14 mouse cellular contexts compared by ENCODE assay signal in genomic region chr6:33977448-33977847, GRCm38 (mm10). TPM values are rescaled to one million over a fixed set of nuclear protein-coding genes. Genes with fewer than 3 reads are reported as not detected.
DNase-seq lines count a peak whose midpoint lies in the region; ATAC-seq lines count a peak whose summit lies in the region.
"Had no signal": no experiment of that assay in that cellular context is flagged by ENCODE, and none has a peak within 500 bp of the region (broad histone marks: within the 10 kb centered on the region; RNA-seq: fewer than 3 reads in every experiment).

No protein-coding gene starts in this region.

- no peaks in the 10 kb centered on the region for H3K9me3 ChIP-seq in heart, embryonic 11.5 days (replicated peaks; ENCODE audit: control insufficient read depth, low read length)
- no peaks in the 10 kb centered on the region for H3K9me3 ChIP-seq in forebrain, embryonic 16.5 days (ENCODE audit: control insufficient read depth, low read length)
- H3K9me3 ChIP-seq in limb, embryonic 13.5 days = no peaks in the 10 kb centered on the region
- no peaks in the 10 kb centered on the region for H3K9me3 ChIP-seq in kidney, embryonic 14.5 days (ENCODE audit: control insufficient read depth, low read length)
- H3K9me3 ChIP-seq: neural tube, embryonic 12.5 days had no signal

- no peak overlapping the region for H3K4me3 ChIP-seq in heart, embryonic 11.5 days (ENCODE audit: low read depth, low read length)
- no peak overlapping the region for H3K4me3 ChIP-seq in forebrain, embryonic 16.5 days (replicated peaks; ENCODE audit: low read length)
- no peak overlapping the region for H3K4me3 ChIP-seq in limb, embryonic 13.5 days
- no peak overlapping the region for H3K4me3 ChIP-seq in kidney, embryonic 14.5 days (ENCODE audit: low read length)
- H3K4me3 ChIP-seq: neural tube, embryonic 12.5 days had no signal

- ATAC-seq in heart, embryonic 11.5 days (replicated peaks; ENCODE audit: insufficient number of reproducible peaks, low FRiP score, low TSS enrichment) = no peak
- peak; percentile 51; the same call in 1 of the 2 replicates for ATAC-seq in forebrain, embryonic 16.5 days
- ATAC-seq in limb, embryonic 13.5 days (ENCODE audit: low FRiP score, low read depth) = peak; percentile 58; the same call in 1 of the 2 replicates
- ATAC-seq in granulocyte monocyte progenitor cell, adult 5-6 weeks (replicated peaks; ENCODE audit: poor library complexity, severe bottlenecking) = no peak
- ATAC-seq in kidney, embryonic 14.5 days (ENCODE audit: low FRiP score, low TSS enrichment) = no peak

- no peaks in the 10 kb centered on the region for H3K4me1 ChIP-seq in heart, embryonic 11.5 days (ENCODE audit: control insufficient read depth, insufficient read depth, low read length)
- H3K4me1 ChIP-seq in forebrain, embryonic 16.5 days (replicated peaks; ENCODE audit: control insufficient read depth, insufficient read depth, low read length) = peaks cover 13% of the 10 kb centered on the region
- peaks cover 18% of the 10 kb centered on the region for H3K4me1 ChIP-seq in limb, embryonic 13.5 days
- no peaks in the 10 kb centered on the region for H3K4me1 ChIP-seq in kidney, embryonic 14.5 days (ENCODE audit: control insufficient read depth, insufficient read depth, low read length)

- H3K9ac ChIP-seq in heart, embryonic 11.5 days (ENCODE audit: low read depth, low read length) = no peak overlapping the region; the same call in 1 of the 2 replicates
- H3K9ac ChIP-seq in forebrain, embryonic 16.5 days (replicated peaks; ENCODE audit: low read depth, low read length) = no peak overlapping the region
- 0 out of 2 replicates have a peak overlapping the region, but pooled peaks have one; percentile 4 for H3K9ac ChIP-seq in limb, embryonic 13.5 days
- H3K9ac ChIP-seq in kidney, embryonic 14.5 days (ENCODE audit: low read depth, low read length) = no peak overlapping the region
- H3K9ac ChIP-seq: liver, embryonic 14.5 days; neural tube, embryonic 12.5 days had no signal

- no peak overlapping the region for H3K4me2 ChIP-seq in heart, embryonic 11.5 days
- no peak overlapping the region for H3K4me2 ChIP-seq in forebrain, embryonic 16.5 days (ENCODE audit: low read length)
- peak overlapping the region; percentile 16; the same call in 1 of the 2 replicates for H3K4me2 ChIP-seq in limb, embryonic 13.5 days (replicated peaks)
- no peak overlapping the region for H3K4me2 ChIP-seq in kidney, embryonic 14.5 days (replicated peaks; ENCODE audit: low read depth, low read length)
- H3K4me2 ChIP-seq: neural tube, embryonic 12.5 days had no signal

- H3K27me3 ChIP-seq in heart, embryonic 11.5 days (ENCODE audit: control insufficient read depth, insufficient read depth, low read length) = no peaks in the 10 kb centered on the region
- H3K27me3 ChIP-seq in forebrain, embryonic 16.5 days (replicated peaks; ENCODE audit: control insufficient read depth, insufficient read depth, low read length) = no peaks in the 10 kb centered on the region
- 0 out of 2 replicates have a peak, but pooled peaks cover 3% of the 10 kb centered on the region for H3K27me3 ChIP-seq in limb, embryonic 13.5 days
- H3K27me3 ChIP-seq in kidney, embryonic 14.5 days (ENCODE audit: control insufficient read depth, insufficient read depth, low read length) = no peaks in the 10 kb centered on the region
- H3K27me3 ChIP-seq: neural tube, embryonic 12.5 days had no signal

- H3K27ac ChIP-seq in heart, embryonic 11.5 days (ENCODE audit: low read depth, low read length) = no peak overlapping the region
- H3K27ac ChIP-seq in forebrain, embryonic 16.5 days (ENCODE audit: low read length) = no peak overlapping the region
- peak overlapping the region; percentile 53; the same call in 1 of the 2 replicates for H3K27ac ChIP-seq in limb, embryonic 13.5 days
- no peak overlapping the region for H3K27ac ChIP-seq in kidney, embryonic 14.5 days (ENCODE audit: low read depth, low read length)
- H3K27ac ChIP-seq: liver, embryonic 14.5 days; macrophage; neural tube, embryonic 12.5 days had no signal

- WGBS in heart, embryonic 11.5 days (ENCODE audit: insufficient replicate concordance) = 74% methylated on average over 4 of the region's 4 CpGs
- WGBS in forebrain, embryonic 16.5 days = 14% methylated on average over 4 of the region's 4 CpGs
- 13% methylated on average over 4 of the region's 4 CpGs for WGBS in limb, embryonic 13.5 days
- 68% methylated on average over 4 of the region's 4 CpGs for WGBS in kidney, embryonic 14.5 days

- DNase-seq in heart, adult 11 months = peak; percentile 72
- DNase-seq in embryo, embryonic 11 days = peak; percentile 24
- DNase-seq in testis, postnatal 10 days (ENCODE audit: low spot score) = no peak
- DNase-seq: kidney, adult 8-10 months; layer of hippocampus, postnatal 36 days had no signal

- no peaks in the 10 kb centered on the region for H3K36me3 ChIP-seq in heart, embryonic 11.5 days (ENCODE audit: control insufficient read depth, insufficient read depth, low read length)
- H3K36me3 ChIP-seq in forebrain, embryonic 16.5 days (ENCODE audit: control insufficient read depth, insufficient read depth) = no peaks in the 10 kb centered on the region
- H3K36me3 ChIP-seq in limb, embryonic 13.5 days = no peaks in the 10 kb centered on the region
- no peaks in the 10 kb centered on the region for H3K36me3 ChIP-seq in kidney, embryonic 14.5 days (ENCODE audit: control insufficient read depth, insufficient read depth, low read length)
- H3K36me3 ChIP-seq: neural tube, embryonic 12.5 days had no signal

RNA-seq across cellular contexts. Expression of gene Lrguk, which starts 51.8 kb away (rescaled TPM):
- polyA plus RNA-seq in heart, embryonic 11.5 days (2014; fragmentation: Nextera tagmentation; extraction: Ambion mirVana) = 0.65 and 0.97 TPM in 2 replicates
- polyA plus RNA-seq in forebrain, embryonic 16.5 days (2015; fragmentation: Nextera tagmentation; extraction: Ambion mirVana) = 0.73 and 1.1 TPM in 2 replicates
- 0.47 and 0.54 TPM in 2 replicates for polyA plus RNA-seq in limb, embryonic 13.5 days (2015; fragmentation: Nextera tagmentation; extraction: Ambion mirVana)
- total RNA-seq in granulocyte monocyte progenitor cell, adult 5-6 weeks (2014; fragmentation: Nextera tagmentation) = 0.88 TPM in 1 of 2 replicates, not detected in the other
- total RNA-seq in granulocyte monocyte progenitor cell, adult 5-6 weeks (2017) = 0.04 TPM in 1 of 2 replicates, not detected in the other
- 1.3 and 2.0 TPM in 2 replicates for polyA plus RNA-seq in kidney, embryonic 14.5 days (2014; fragmentation: Nextera tagmentation; extraction: Ambion mirVana)
- total RNA-seq: gastrocnemius, adult 8-10 months had no signal

Comparison
In these comparisons a context has a peak if more than half of its experiments do, and no peak if none do; other contexts are left out.
1. ATAC-seq: peak in forebrain, embryonic 16.5 days (single experiment) and limb, embryonic 13.5 days (single experiment); none in heart, embryonic 11.5 days (single experiment), granulocyte monocyte progenitor cell, adult 5-6 weeks (single experiment) and kidney, embryonic 14.5 days (single experiment).